Mouse (Mus musculus): ENCODE results near the gene Btbd35f2.
"Not testable (repeated sequence)": the region's sequence is repeated elsewhere in the genome, so short reads cannot be mapped to it uniquely, and the experiment has no call there.

Gene Btbd35f2

DNA sequence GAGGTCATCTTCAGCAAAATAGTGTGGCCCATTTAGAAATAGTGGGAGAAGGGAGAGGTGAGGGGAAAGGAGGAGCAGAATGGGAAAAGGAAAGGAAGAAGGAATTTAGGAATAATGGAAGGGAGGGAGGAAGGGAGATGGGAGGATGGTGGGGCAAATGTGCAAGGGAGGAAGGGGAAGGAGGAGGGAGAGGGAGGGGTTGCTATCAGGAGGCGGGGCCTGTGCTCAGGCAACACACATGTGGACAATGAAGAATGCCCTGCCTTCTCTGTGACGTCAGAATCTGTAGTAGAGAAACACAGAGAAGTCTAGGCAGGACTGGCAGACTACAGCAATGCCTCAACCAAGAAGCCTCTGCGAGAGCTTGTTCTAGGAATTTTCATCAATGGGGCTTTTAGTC lies at the start of gene Btbd35f2:
TSS of gene Btbd35f2 (plus strand) at position 301 of the 400 bp plus-strand sequence.
- DNase-seq (ENCODE audit: low read depth, low spot score); H3K36me3 ChIP-seq (ENCODE audit: control insufficient read depth, insufficient read depth, low read length, poor library complexity, severe bottlenecking); H3K27me3 ChIP-seq (ENCODE audit: control insufficient read depth, insufficient read depth, low read length, poor library complexity, severe bottlenecking): not testable (repeated sequence)
